Mouse (Mus musculus): ENCODE data around the gene Atp5b.
A peak's percentile ranks its signal among the peaks of the same experiment; 100 is the strongest.

The Atp5b gene

DNA sequence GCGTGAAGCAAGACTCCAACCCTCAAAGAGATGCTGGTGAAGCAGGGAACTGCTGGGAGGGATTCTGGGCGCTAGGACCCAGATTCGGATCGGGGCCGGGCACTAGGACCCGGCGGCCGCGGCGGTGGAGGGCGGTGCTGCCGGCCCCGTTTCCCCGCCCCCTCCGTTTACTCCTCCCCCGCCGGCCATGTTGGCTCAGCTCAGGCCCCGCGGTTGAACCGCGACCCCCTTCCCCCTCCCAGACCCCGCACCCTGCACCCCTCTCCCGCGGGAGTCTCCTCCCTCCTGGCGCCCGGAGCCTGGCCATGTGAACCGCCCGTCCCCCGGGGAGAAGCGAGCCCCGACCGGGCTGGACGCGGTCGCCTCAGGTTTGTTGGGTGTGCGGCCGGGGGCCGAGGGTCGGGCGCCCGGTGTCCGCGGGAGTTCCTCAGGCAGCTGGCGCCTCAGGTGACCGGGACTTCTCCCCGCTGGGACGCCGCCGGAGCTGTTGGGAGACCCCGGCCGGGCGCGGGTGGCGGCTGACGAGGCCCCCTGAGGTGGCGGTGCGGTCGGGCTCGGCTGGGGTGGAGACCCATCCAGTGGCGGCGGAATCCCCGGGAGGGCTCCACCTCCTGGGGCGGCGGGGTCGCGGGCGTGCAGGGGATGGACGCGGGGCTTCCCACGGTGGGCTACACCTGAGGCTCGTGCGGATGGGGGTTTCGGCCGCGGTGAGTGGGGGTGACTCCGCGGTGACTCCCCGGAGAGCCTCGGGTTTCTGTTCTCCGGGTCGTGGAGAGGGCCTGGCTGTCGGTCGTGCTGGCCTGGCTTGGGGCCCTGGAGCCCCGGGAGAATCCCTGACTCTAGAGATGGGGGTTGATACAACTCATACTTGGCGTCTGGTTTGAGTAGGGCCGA, 13.9 kb downstream of the Atp5b start:
- DNase-seq (ENCODE audit: low spot score in 2 of 2), result peak in 1 of 2 experiments; percentile 60

- peak in 1 of 2 experiments; percentile 49 for DNase-seq (ENCODE audit: low spot score in 2 of 2)
These were observed 14.5 kb downstream of the Atp5b start for GRCm38 (mm10) chr10:128097587-128097971.

- no peak for DNase-seq (ENCODE audit: low spot score in 2 of 2)
These were observed 27.2 kb downstream of the Atp5b start for GRCm38 (mm10) chr10:128110103-128110761.

DNA sequence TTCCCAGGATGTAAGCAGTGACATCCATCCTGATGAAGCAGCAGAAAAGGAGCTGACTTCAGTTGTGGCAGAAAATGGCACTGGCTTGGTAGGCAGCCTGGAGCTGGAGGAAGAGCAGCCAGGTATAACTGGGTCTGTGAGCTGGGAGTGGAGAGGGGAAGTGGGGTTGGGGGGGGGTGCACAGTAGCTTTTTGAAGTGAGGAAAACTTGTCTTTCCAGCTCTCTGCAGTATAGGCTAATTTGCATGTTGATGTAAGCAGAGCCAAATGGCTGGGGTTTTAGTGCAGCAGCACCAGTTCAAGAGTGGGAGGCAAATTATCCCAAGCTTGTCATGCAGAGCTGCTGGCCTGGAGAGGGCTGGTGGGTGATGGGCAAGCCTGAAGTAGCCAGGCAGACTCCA, 28.2 kb downstream of the Atp5b start:
- DNase-seq (ENCODE audit: low spot score in 2 of 2), result no peak

GRCm38 (mm10) chr10:128123833-128124232, 40.8 kb downstream of the Atp5b start:
- no peak for DNase-seq (ENCODE audit: low spot score in 2 of 2)

DNA sequence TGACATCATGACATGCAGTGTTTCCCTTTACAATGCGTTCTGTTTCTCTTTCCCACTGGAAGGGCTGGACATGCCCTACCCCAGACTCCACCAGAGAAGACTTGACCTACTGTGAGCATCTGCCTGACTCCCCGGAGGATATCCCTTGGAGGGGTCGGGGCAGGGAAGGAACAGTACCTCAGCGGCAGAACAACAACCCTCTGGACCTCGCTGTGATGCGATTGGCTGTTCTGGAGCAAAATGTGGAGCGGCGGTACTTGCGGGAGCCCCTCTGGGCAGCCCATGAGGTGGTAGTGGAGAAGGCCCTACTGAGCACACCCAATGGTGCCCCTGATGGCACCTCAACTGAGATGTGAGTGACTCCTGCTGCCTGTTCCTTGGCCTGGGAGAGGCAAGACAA, 41.8 kb downstream of the Atp5b start:
- no peak for DNase-seq (ENCODE audit: low spot score in 2 of 2)

DNA sequence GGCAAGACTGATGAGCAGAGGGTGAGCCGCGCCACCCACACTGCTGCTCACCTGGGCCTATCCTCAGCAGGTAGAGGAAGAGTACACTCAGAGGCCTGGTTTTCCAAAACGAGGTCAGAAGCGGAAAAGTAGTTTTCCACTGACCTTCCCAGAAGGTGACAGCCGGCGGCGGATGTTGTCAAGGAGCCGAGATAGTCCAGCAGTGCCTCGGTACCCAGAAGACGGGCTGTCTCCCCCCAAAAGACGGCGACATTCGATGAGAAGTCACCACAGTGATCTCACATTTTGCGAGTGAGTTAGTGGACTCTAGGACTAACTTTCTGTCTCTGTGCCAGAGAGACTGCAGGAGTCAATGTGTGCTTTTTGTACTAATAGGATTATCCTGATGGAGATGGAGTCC, 42.9 kb downstream of the Atp5b start:
- no peak for DNase-seq (ENCODE audit: low spot score in 2 of 2)

- no peak for DNase-seq (ENCODE audit: low spot score in 2 of 2)
These were observed 44.4 kb downstream of the Atp5b start for GRCm38 (mm10) chr10:128127497-128127896.

GRCm38 (mm10) chr10:128128143-128128542, 45.1 kb downstream of the Atp5b start:
- no peak for DNase-seq (ENCODE audit: low spot score in 2 of 2)

GRCm38 (mm10) chr10:128131297-128131696, 48.2 kb downstream of the Atp5b start:
- DNase-seq (ENCODE audit: low spot score in 2 of 2), result no peak

DNA sequence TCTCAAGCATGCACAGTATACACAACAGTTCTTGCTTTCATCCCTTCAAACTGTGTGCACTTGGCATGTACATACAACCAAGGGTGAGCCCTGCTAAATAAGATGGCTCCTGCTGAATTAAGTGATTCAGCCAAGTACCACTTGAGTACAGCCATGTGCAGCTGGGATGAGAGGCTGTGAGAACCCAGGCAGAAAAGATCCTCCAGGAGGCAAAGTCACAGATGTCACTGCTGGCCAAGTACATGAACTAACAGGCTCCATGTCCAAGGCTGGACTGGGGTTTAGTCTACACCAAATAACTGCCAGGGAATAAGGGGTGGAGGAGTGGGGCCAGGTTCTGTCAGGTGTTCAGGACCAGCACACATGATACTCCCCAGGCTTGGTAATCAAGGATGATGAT, 48.7 kb downstream of the Atp5b start:
- no peak for DNase-seq (ENCODE audit: low spot score in 2 of 2)

DNA sequence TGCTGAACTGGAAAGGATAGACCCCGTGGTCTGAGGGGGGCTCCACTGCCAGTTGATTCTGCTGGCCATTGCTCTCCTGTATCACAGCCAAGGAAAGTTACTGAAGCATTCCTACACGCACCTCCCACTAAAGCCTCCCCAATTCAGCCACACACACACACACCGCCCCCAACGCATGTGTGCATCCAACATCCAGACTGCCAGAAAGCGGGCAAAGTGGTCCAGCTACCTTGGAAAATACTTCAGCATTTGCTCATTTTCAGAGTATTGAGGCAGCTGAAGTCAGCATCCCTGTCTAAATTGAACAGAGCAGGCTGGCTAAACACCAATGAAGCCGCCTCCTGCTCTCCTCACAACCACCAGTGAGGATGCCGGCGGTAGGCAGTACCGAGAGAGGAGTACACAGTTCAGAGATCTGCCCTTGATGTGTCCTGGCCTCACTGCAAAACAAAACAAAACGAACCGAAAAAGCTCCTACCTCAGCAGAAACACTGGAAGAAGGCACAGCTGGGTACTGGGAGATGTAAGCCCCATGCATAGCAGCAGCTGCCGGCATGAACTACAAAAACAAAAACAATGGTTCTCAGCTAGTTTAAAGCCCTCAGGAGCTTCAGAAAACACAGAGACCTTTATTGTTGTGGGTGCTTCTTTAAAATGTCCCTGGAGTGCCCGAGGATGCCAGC, 50.7 kb downstream of the Atp5b start:
- DNase-seq (ENCODE audit: low spot score in 2 of 2), result peak; percentile 35 to 75

DNA sequence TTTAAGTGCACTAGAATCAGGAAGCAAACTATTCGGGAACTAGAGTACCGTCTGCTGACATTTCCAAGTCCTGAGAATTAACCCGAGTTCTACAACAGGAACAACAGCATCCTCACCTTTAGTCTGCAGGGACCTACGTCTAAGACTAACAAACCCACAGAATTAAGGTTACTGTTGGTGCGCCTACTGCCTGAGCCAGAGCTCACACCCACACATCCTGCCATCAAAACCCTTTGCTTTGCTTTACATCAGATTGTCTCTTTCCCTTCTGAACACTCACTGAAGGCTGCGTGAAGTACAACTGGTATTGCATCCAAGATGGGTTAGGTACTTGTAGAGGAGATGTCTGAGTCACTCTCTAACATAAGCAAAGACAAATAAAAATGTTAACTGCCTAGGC, 52.3 kb downstream of the Atp5b start:
- DNase-seq (ENCODE audit: low spot score in 2 of 2), result no peak

Measured in left cerebral cortex, adult 9 months (tissue).